17 mouse cellular contexts compared by ENCODE assay signal in genomic region chr4:139587773-139588172, GRCm38 (mm10). TPM values are rescaled to one million over a fixed set of nuclear protein-coding genes. Genes with fewer than 3 reads are reported as not detected.
DNase-seq lines count a peak whose midpoint lies in the region; ATAC-seq and TF ChIP-seq lines count a peak whose summit lies in the region.
"Had no signal": no experiment of that assay in that cellular context is flagged by ENCODE, and none has a peak within 500 bp of the region (broad histone marks: within the 10 kb centered on the region; RNA-seq: fewer than 3 reads in every experiment).

No protein-coding gene starts in this region.

- peak overlapping the region; percentile 77 for H3K27ac ChIP-seq in gastrocnemius, adult 2 months
- no peak overlapping the region for H3K27ac ChIP-seq in kidney, adult 2 months (ENCODE audit: insufficient read depth, low read depth, low read length)
- H3K27ac ChIP-seq in embryonic facial prominence, embryonic 13.5 days: 0 out of 2 replicates have a peak overlapping the region, but pooled peaks have one; percentile 16
- H3K27ac ChIP-seq in midbrain, embryonic 15.5 days: no peak overlapping the region
- H3K27ac ChIP-seq: macrophage had no signal

- no peak for TF ChIP-seq CTCF in gastrocnemius, adult 2 months (IDR thresholded peaks at IDR 0.05)
- no peak for TF ChIP-seq CTCF in kidney, adult 2 months (conservative IDR thresholded peaks at IDR 0.05; ENCODE audit: insufficient read depth, insufficient read length, low read depth, low read length)

- no peak for TF ChIP-seq POLR2A in kidney, adult 2 months (IDR thresholded peaks at IDR 0.05; ENCODE audit: low read depth, low read length)

- ATAC-seq in embryonic facial prominence, embryonic 13.5 days (ENCODE audit: insufficient number of reproducible peaks, insufficient read depth, low FRiP score, low TSS enrichment, low read depth): peak; percentile 53; the same call in 1 of the 2 replicates
- no peak for ATAC-seq in midbrain, embryonic 15.5 days (replicated peaks)

- 80% methylated on average over 4 of the region's 4 CpGs for WGBS in kidney, adult 2 months
- 37% methylated on average over 4 of the region's 4 CpGs for WGBS in embryonic facial prominence, embryonic 13.5 days
- WGBS in midbrain, embryonic 15.5 days: 87% methylated on average over 4 of the region's 4 CpGs

- H3K9ac ChIP-seq in embryonic facial prominence, embryonic 13.5 days: no peak overlapping the region
- H3K9ac ChIP-seq in midbrain, embryonic 15.5 days: no peak overlapping the region

- peak; percentile 53 for DNase-seq in gastrocnemius, adult 2 months
- no peak for DNase-seq in gastrocnemius, adult 18-20 months (ENCODE audit: low spot score)
- DNase-seq in kidney, postnatal 10 days: peak; percentile 36
- no peak for DNase-seq in kidney, adult 2 months
- DNase-seq in adrenal gland, postnatal 14 days: peak; percentile 77
- no peak for DNase-seq in urinary bladder, postnatal 36 days (ENCODE audit: low spot score in 2 of 2)
- DNase-seq: gastrocnemius, postnatal 10 days; kidney, adult 8-10 months; layer of hippocampus, postnatal 36 days had no signal

- H3K36me3 ChIP-seq in kidney, adult 2 months (ENCODE audit: control insufficient read depth, insufficient read depth, low read length): no peaks in the 10 kb centered on the region
- no peaks in the 10 kb centered on the region for H3K36me3 ChIP-seq in embryonic facial prominence, embryonic 13.5 days
- no peaks in the 10 kb centered on the region for H3K36me3 ChIP-seq in midbrain, embryonic 15.5 days (replicated peaks)

- H3K4me3 ChIP-seq in gastrocnemius, adult 2 months: peak overlapping the region; percentile 2; the same call in 1 of the 2 replicates
- no peak overlapping the region for H3K4me3 ChIP-seq in kidney, adult 2 months (ENCODE audit: insufficient read depth, low read depth, low read length)
- H3K4me3 ChIP-seq in embryonic facial prominence, embryonic 13.5 days: no peak overlapping the region
- no peak overlapping the region for H3K4me3 ChIP-seq in midbrain, embryonic 15.5 days
- H3K4me3 ChIP-seq: erythroblast, embryonic 14.5 days had no signal

- H3K4me2 ChIP-seq in embryonic facial prominence, embryonic 13.5 days: no peak overlapping the region
- no peak overlapping the region for H3K4me2 ChIP-seq in midbrain, embryonic 15.5 days
- H3K4me2 ChIP-seq: liver, embryonic 11.5 days had no signal

- H3K4me1 ChIP-seq in kidney, adult 2 months (ENCODE audit: control insufficient read depth, insufficient read depth, low read length): no peaks in the 10 kb centered on the region; the same call in 1 of the 2 replicates
- H3K4me1 ChIP-seq in embryonic facial prominence, embryonic 13.5 days: peaks cover 60% of the 10 kb centered on the region
- H3K4me1 ChIP-seq in midbrain, embryonic 15.5 days: peaks cover 21% of the 10 kb centered on the region

- no peaks in the 10 kb centered on the region for H3K9me3 ChIP-seq in embryonic facial prominence, embryonic 13.5 days
- H3K9me3 ChIP-seq in midbrain, embryonic 15.5 days: no peaks in the 10 kb centered on the region

- H3K27me3 ChIP-seq in kidney, adult 2 months (replicated peaks; ENCODE audit: control insufficient read depth, insufficient read depth, low read length): no peaks in the 10 kb centered on the region
- H3K27me3 ChIP-seq in embryonic facial prominence, embryonic 13.5 days: no peaks in the 10 kb centered on the region
- H3K27me3 ChIP-seq in midbrain, embryonic 15.5 days (replicated peaks): no peaks in the 10 kb centered on the region

- intact Hi-C loops in gastrocnemius, adult 2 months (cut with DNase I): no loop called here

RNA-seq across cellular contexts. Expression of gene Gm21969, which starts 15.2 kb away (rescaled TPM):
- not detected for total RNA-seq in gastrocnemius, adult 2 months (2021)
- total RNA-seq in gastrocnemius, adult 18-20 months (2021): not detected
- 0.02 and 0.08 TPM in 2 replicates for polyA plus RNA-seq in kidney, adult 2 months (2012; rRNA removed)
- total RNA-seq in adrenal gland, postnatal 14 days (2021): not detected in 2 replicates
- polyA plus RNA-seq in embryonic facial prominence, embryonic 13.5 days (2015; fragmentation: Nextera tagmentation; extraction: Ambion mirVana): not detected in 2 replicates
- not detected in 2 replicates for polyA plus RNA-seq in midbrain, embryonic 15.5 days (2015; fragmentation: Nextera tagmentation; extraction: Ambion mirVana)
- total RNA-seq: gastrocnemius, postnatal 10 days; hematopoietic stem cell, adult 5-6 weeks; layer of hippocampus, postnatal 36 days had no signal
- polyA plus RNA-seq: liver, embryonic 11.5 days; macrophage; small intestine, adult 2 months; testis, adult 2 months had no signal

RNA-seq across cellular contexts. Expression of gene Aldh4a1, which starts 34.9 kb away (rescaled TPM):
- 10 to 100 TPM; 58.2 to 75.6 TPM for total RNA-seq in gastrocnemius, adult 2 months (2021)
- 10 to 100 TPM; 57.6 to 64.8 TPM for total RNA-seq in gastrocnemius, adult 18-20 months (2021)
- polyA plus RNA-seq in kidney, adult 2 months (2012; rRNA removed): 517 and 605 TPM in 2 replicates
- 54.4 and 97.6 TPM in 2 replicates for total RNA-seq in adrenal gland, postnatal 14 days (2021)
- polyA plus RNA-seq in embryonic facial prominence, embryonic 13.5 days (2015; fragmentation: Nextera tagmentation; extraction: Ambion mirVana): 29.5 and 29.6 TPM in 2 replicates
- polyA plus RNA-seq in midbrain, embryonic 15.5 days (2015; fragmentation: Nextera tagmentation; extraction: Ambion mirVana): 27.1 and 32.0 TPM in 2 replicates

RNA-seq across cellular contexts. Expression of gene Iffo2, which starts 57.4 kb away (rescaled TPM):
- total RNA-seq in gastrocnemius, adult 2 months (2021): 1 to 10 TPM; 2.1 to 2.5 TPM
- total RNA-seq in gastrocnemius, adult 18-20 months (2021): 1 to 10 TPM; 1.4 to 2.4 TPM
- 3.4 and 3.6 TPM in 2 replicates for polyA plus RNA-seq in kidney, adult 2 months (2012; rRNA removed)
- 14.8 and 15.5 TPM in 2 replicates for total RNA-seq in adrenal gland, postnatal 14 days (2021)
- 4.0 and 4.3 TPM in 2 replicates for polyA plus RNA-seq in embryonic facial prominence, embryonic 13.5 days (2015; fragmentation: Nextera tagmentation; extraction: Ambion mirVana)
- 4.1 and 4.3 TPM in 2 replicates for polyA plus RNA-seq in midbrain, embryonic 15.5 days (2015; fragmentation: Nextera tagmentation; extraction: Ambion mirVana)
- polyA plus RNA-seq: erythroblast, embryonic 14.5 days had no signal

Comparison
In these comparisons a context has a peak if more than half of its experiments do, and no peak if none do; other contexts are left out.
1. DNase-seq: peak in gastrocnemius, adult 2 months (single experiment), kidney, postnatal 10 days (single experiment) and adrenal gland, postnatal 14 days (single experiment); none in gastrocnemius, adult 18-20 months (single experiment), kidney, adult 2 months (single experiment) and urinary bladder, postnatal 36 days (0 of 2).
2. H3K27ac ChIP-seq: peak in gastrocnemius, adult 2 months (single experiment) and embryonic facial prominence, embryonic 13.5 days (single experiment); none in kidney, adult 2 months (single experiment) and midbrain, embryonic 15.5 days (single experiment).